Mouse (Mus musculus) CH12.LX (cell line): ENCODE results near the gene Psmd5.

Experiments
- CTCF ChIP-seq, 2 experiments: IDR thresholded peaks in 1 of 2; conservative IDR thresholded peaks in 1 of 2; 2 replicates each; pipeline ENCODE4 v1.5.1; 2011 to 2012; ENCODE audit warnings: low read depth in 2 of 2, low read length in 2 of 2, improper control_type of control experiment in 1 of 2, inconsistent platforms in 1 of 2, mild to moderate bottlenecking in 1 of 2, moderate library complexity in 1 of 2
- E2F4 ChIP-seq: IDR thresholded peaks from 2 replicates; pipeline ENCODE4 v1.6.1; 2011; ENCODE audit warnings: low read depth, low read length, improper control_type of control experiment; ENCODE audit not compliant: insufficient replicate concordance
- EP300 ChIP-seq: IDR thresholded peaks from 2 replicates; pipeline ENCODE4 v1.6.1; 2011; ENCODE audit warnings: low read length, improper control_type of control experiment
- MAFK ChIP-seq: IDR thresholded peaks from 2 replicates; pipeline ENCODE4 v1.6.1; 2011; ENCODE audit warnings: low read length, improper control_type of control experiment; ENCODE audit not compliant: insufficient replicate concordance
- MEF2A ChIP-seq: IDR thresholded peaks from 2 replicates; pipeline ENCODE4 v1.6.1; 2014; ENCODE audit warnings: low read depth, mild to moderate bottlenecking, inconsistent platforms, low read length, improper control_type of control experiment, borderline replicate concordance
- MXI1 ChIP-seq: IDR thresholded peaks from 2 replicates; pipeline ENCODE4 v1.6.1; 2011; ENCODE audit warnings: mild to moderate bottlenecking, low read depth, low read length, improper control_type of control experiment
- MYC ChIP-seq: IDR thresholded peaks from 2 replicates; pipeline ENCODE4 v1.6.1; 2011; ENCODE audit warnings: low read depth, mild to moderate bottlenecking, improper control_type of control experiment, low read length
- POLR2A ChIP-seq: IDR thresholded peaks from 2 replicates; pipeline ENCODE4 v1.6.1; 2011; ENCODE audit warnings: low read depth, mild to moderate bottlenecking, improper control_type of control experiment, low read length
- RCOR1 ChIP-seq: conservative IDR thresholded peaks from 2 replicates; pipeline ENCODE4 v1.6.1; 2012; ENCODE audit warnings: low read depth, mild to moderate bottlenecking, inconsistent platforms, low read length, improper control_type of control experiment
- SIN3A ChIP-seq: IDR thresholded peaks from 2 replicates; pipeline ENCODE4 v1.6.1; 2012; ENCODE audit warnings: low read length, improper control_type of control experiment, inconsistent platforms
- UBTF ChIP-seq: IDR thresholded peaks from 2 replicates; pipeline ENCODE4 v1.6.1; 2012; ENCODE audit warnings: low read depth, mild to moderate bottlenecking, inconsistent platforms, low read length, improper control_type of control experiment, moderate library complexity

- no peak for TF ChIP-seq CTCF (conservative IDR thresholded peaks at IDR 0.05 in 1 of 2, IDR thresholded peaks at IDR 0.05 in 1 of 2; ENCODE audit: low read depth in 2 of 2, low read length in 2 of 2)
- TF ChIP-seq MEF2A, result no peak
- TF ChIP-seq SIN3A, result no peak
- TF ChIP-seq UBTF, result no peak
- no peak for TF ChIP-seq RCOR1
- no peak for TF ChIP-seq POLR2A
- no peak for TF ChIP-seq EP300
- no peak for TF ChIP-seq MAFK
- TF ChIP-seq MXI1, result no peak
- no peak for TF ChIP-seq MYC
- no peak for TF ChIP-seq E2F4
Observed at GRCm38 (mm10) chr2:34906861-34907604, 32.3 kb upstream of the Psmd5 start.
